Mouse (Mus musculus): ENCODE measurements at regions not wholly inside any gene's neighbourhood (a gene's known extent, or its start where the extent isn't known, plus 50 kb on each side); places are given as distances from the start of the nearest gene placed in this dataset.
"Not testable (repeated sequence)": the region's sequence is repeated elsewhere in the genome, so short reads cannot be mapped to it uniquely, and the experiment has no call there.

DNA sequence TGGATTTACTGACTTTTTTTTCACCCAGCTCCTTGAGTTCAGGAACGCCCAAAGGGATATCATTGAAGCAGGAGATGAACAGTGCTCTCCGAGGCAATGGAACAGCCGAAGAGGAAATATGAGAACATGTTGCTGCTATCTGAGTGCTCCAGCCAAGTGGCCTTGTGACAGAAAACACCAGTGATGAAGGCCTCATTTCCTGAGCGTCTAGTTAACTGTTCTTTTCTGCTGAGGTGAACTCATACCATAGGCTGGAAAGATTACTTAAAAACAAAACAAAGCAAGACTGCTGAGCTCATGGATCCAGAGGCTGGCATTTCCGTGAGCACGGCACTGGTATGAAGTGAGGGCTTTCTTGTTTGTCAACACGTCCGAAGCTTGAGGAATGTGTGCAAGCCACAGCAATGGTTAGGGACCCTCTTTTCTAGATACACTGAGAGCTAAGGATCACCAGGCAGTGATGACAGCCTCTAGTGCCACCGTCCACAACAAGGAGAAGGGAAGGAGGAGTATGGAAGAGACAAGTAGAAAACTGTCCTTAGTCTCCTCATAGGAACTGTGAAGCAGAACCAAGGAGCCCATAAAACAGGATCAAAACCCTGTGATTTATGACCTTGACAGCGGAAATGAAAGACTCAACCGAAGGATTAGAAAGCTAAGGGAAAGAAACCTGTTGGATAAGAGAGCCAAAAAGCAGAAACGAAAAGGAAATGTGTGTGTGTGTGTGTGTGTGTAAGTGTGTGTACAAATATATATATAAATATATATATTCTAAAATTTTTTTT, 200.4 kb downstream of the Fam43a start:
- DNase-seq: peak; percentile 53

- DNase-seq: peak; percentile 26
Observed at GRCm38 (mm10) chr16:30804018-30804417, 204.5 kb downstream of the Fam43a start.

GRCm38 (mm10) chr16:30806206-30806605, 206.7 kb downstream of the Fam43a start:
- not testable (repeated sequence) for DNase-seq

DNA sequence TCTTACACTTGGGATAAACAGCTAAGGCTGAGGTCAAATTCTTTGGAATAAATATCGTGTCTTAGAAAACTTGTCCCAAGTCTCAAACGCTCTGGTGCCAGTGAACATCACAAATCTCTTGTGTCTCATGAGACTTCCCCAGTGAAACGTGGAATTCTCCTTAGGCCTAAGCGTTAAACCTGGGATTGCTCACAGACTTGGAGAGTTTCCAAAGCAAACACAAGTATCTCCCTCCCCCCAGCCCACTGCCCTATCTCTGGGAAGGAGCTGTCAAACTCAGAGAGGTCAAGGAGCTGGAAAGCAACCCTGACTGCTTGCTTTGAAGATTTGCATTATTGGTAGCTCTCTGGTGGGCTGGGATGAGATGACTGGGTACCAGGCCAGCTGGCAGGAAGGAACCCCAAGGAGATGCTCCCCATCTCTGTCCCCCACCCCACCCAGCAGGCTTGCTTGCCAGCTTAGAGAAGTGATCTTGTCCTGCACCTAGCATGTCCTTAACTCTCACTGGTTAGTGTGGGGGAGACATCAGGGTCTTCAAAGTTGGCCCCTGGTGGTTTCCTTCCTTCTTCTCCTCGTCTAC, 219.1 kb downstream of the Fam43a start:
- DNase-seq: no peak

DNA sequence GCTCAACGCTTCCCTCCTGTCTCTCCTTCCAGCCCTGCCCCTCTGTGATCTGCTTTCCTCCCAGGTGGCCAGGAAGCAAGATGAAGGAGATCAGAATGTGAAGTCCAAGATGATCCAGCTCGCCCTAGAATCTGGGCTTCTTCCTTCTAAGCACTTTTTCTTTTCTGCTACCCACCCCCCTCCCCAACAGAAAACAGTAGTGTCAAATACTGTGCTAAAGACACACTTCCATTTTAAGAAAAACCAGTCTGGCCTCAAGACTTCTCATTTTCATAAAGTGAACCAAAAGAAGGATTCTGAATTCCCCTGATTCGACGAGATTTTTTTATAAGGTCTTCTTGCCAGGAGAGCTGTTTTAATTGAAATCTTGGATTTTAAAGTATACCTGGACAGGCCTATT, 219.8 kb downstream of the Fam43a start:
- DNase-seq: no peak

- no peak for DNase-seq
Observed at GRCm38 (mm10) chr16:30820234-30820633, 220.7 kb downstream of the Fam43a start.

DNA sequence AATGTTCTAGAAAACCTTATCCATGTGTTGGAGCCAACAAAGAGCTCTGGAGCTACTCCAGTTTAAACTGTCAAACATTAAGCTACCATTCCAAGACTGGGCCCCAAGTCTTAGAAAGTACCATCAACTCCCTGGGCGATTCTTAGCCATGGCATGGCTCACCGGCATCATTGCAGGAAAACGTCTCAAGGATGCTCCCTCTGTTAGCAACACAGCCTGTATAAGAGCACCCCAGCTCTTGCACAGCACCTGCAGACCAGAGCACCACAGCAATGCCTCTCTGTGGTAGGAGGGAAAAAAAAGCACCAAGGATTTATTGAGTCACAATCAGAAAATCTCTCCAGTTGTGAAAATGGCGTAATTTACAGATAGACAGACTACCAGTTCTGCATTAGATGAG, 221.2 kb downstream of the Fam43a start:
- DNase-seq: no peak

DNA sequence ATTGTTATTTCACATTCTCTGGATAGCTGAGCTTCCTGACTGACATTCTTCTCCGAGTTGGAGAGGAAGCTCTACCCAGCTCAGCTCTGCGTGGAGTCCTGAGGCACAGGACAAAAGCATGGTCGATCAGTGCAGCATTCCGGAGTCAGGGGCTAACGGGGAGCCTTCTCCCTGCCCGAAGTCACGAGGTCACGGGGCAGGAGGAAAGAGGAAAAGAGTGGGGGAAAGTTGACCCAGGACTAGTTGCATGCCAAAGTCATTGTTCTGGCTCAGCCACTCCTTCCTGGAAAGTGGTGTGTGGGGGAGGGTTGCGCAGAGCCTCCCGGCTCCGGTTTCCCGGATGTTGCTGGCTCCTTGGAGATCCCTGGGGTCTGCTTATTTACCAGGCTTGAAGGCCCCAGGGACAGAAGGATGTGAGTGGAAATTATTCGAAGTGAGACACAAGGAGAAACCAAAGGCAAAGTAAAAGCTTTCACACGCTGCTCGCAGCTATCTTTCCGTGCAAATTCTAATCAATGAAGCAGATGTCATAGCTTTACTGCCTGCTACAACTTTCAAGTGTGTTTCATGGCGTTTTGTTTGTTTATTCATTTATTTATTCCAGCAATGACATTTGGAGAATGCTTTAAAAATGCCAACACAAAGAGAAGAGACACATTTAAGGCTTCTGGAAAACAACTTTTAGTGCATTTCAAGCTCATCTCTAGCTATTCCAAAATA, 221.8 kb downstream of the Fam43a start:
- DNase-seq: peak; percentile 88

DNA sequence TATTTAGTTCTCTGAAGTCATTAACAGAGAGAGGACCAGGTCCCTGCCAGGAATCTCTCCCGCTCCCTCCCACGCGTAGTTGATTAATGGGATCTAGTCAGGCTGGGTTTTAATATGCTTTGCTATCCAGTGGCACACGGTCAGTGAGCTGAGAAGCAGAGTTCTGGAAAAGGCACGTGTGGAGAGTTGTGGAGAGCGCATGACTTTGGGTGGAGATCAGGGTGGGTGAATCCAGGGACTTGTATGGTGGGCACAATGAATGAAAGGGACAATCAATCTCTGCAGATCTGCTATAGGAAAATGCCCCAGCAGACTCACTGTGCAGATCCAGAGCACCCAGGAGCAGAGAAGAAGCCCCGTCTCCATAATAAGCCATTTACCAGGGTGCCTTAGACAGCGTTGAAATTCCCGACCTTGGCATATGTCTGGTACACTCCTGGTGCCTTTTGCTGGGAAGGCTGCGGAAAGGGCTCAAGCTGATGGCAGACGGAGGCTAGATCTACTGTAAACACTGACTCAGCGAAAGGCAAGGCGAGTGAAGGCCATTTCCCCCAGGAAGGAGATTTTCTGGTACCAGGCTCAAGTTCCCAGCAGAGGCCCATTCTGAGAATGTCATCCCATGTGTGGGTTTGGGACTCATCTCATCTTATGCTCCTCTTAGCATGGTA, 222.5 kb downstream of the Fam43a start:
- peak; percentile 61 for DNase-seq

DNA sequence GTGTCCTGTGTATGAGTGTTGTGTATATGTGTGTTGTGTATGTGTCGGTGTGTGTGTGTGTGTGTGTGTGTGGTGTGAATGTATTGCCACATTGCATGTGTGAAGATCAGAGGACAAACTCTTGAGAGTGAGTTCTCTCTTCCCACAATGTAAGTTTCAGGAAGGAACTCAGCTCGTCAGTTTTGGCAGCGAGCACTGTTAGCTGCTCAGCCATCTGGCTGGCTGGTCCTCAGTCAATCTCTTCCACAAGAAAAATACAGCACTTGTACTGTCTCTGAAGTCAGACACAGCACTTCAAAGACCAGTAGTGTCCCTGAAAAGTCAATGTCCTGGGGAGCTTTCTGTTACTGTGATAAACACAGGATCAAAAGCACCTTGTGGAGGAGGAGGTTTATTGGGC, 226.6 kb downstream of the Fam43a start:
- peak; percentile 42 for DNase-seq

DNA sequence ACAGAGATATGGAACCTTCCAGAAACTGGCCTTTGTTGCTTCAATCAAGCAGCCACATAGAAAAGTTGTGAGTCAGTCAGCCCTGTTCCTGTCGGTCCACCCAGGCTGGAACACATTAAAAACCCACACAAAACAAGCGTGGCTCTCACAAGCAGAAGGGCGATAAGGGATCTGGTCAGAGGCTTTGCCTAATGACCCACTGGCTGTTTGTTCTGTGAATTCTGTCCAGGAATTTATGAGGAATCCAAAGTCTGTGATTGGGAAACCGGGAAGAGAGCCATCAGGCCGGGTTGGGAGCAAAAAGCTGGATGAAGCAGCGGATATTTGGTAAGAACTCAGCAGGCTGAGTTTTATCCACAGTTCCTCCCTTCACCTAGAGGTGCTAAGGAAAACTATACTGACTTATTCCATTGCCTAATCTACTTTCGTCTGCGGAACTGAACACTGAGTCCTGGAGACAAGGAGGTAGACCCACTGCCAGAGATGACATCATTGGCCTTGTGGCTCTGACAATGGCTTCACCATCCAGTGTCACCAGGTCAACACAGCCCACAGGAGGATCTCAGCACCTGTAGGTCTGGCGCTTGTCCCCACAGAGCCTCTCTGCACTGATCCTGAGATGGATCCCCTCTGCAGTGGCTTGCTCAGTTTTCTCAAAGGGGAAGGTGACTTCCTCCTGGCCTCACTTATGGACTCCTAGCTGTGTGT, 228.5 kb downstream of the Fam43a start:
- peak; percentile 63 for DNase-seq

GRCm38 (mm10) chr16:30834561-30834960, 235.0 kb downstream of the Fam43a start:
- DNase-seq: no peak

DNA sequence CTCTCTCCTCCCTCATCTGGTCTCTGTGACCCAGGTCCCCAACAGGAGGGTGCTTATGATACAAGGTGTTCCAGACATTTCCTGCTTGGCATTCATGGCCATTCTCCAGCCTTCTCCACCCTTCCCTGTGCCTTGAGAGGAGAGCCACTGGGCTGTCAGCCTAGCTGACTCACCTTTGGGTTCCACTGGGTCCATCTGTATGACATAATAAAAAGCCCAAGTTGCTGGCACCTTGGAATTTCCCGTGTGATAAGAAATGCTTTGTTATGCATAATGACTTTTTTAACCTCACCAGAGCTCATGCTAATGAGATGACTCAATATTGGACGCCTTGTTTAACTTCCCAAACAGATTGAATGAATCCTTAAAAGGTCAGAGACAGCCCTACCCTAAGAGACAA, 236.2 kb downstream of the Fam43a start:
- DNase-seq: no peak

- no peak for DNase-seq
Observed at GRCm38 (mm10) chr16:30842831-30843230, 238.4 kb downstream of the Xxylt1 start.

GRCm38 (mm10) chr16:30852595-30852994, 228.6 kb downstream of the Xxylt1 start:
- no peak for DNase-seq

DNA sequence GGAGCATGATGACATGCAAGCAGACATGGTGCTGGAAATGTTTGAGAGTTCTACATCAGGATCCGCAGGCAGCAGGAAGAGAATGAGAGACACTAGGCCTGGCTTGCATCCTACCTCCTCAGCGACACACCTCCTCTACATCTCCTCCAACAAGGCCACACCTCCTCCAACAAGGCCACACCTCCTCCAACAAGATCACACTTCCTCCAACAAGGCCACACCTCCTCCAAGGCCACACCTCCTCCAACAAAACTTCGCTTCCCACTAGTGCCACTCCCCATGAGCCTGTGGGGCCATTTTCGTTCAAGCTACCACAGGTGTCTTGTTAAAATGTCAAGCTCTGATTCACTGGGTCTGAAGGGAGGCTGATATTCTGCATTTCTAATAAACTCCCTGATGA, 226.5 kb downstream of the Xxylt1 start:
- no peak for DNase-seq

- DNase-seq: no peak
Observed at GRCm38 (mm10) chr16:30857656-30858055, 223.6 kb downstream of the Xxylt1 start.

DNA sequence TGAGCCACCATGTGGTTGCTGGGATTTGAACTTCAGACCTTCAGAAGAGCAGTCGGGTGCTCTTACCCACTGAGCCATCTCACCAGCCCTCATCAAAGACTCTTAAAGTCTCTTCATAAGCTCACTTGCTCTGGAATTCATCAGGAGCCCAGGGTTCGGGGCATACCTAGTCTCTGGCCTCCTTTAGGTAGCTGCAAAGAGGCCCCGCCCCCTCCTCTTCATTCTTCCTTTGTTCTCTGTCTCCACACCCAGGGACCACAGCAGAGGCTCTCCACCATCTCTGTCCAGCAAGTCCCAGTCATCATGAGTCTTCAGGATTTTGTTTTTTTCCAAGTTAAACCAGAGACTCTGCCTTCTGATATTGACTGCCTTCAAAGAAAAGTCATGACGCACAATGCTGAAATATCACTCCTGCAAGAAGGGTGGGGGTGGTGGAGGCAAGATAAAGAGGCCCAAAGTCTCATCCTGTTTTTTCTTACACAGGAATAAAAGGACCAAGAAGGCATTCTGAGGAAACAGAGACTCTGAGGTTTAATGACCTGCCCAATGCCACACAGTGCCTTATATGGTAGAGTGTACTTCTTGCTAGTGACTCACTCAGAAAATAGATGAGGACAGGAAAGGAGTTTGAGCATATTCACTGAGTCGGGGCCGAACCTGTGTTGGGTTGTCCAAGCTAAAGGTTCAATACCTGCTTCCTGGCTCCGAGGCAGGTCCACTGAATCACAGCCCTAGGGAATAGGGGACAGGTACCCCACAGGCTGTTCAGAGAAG, 211.9 kb downstream of the Xxylt1 start:
- no peak for DNase-seq

GRCm38 (mm10) chr16:30870110-30870509, 211.1 kb downstream of the Xxylt1 start:
- peak; percentile 82 for DNase-seq

DNA sequence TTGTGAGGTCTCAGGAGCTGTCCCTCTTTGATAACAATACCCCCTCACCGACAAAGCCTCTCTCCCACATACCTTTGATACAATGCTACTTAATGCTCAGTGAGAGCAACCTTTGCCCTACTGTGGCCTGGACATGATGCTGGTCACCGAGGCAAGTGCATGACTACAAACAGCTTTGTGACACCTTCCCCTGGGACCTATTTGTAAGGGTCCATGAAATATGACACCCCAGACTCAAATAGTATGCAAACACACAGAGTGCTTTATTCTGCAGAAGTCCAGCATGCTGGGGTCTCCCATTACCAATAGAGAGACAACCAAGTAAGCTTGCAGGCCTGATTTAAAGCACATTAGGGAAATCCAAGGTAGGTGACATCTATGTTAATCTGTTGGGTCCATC, 210.6 kb downstream of the Xxylt1 start:
- DNase-seq: no peak

GRCm38 (mm10) chr16:30872147-30872546, 209.1 kb downstream of the Xxylt1 start:
- DNase-seq: no peak
